Mouse (Mus musculus) midbrain, embryonic 12.5 days (tissue): ENCODE data around the gene Foxd1. TPM values are rescaled to one million over a fixed set of nuclear protein-coding genes. Genes with fewer than 3 reads are reported as not detected.

Experiments used
- ATAC-seq: fragments of 200-750 bp; cut with Nextera tagmentation; 2 replicates; pipeline ENCODE4 v1.8.0; 2017; ENCODE audit warnings: low read depth, moderate TSS enrichment, moderate library complexity; ENCODE audit not compliant: low FRiP score
- H3K27ac ChIP-seq: fragments of 300-500 bp; sonication (generic); replicated peaks from 2 replicates; pipeline ENCODE4 v1.5.1; 2016; ENCODE audit warnings: mild to moderate bottlenecking
- H3K27me3 ChIP-seq: fragments of 300-500 bp; sonication (generic); 2 replicates; pipeline ENCODE4 v1.6.1; 2016; ENCODE audit warnings: mild to moderate bottlenecking
- H3K36me3 ChIP-seq: fragments of 300-500 bp; sonication (generic); 2 replicates; pipeline ENCODE4 v1.6.1; 2016
- H3K4me1 ChIP-seq: fragments of 300-500 bp; sonication (generic); 2 replicates; pipeline ENCODE4 v1.6.1; 2016
- H3K4me2 ChIP-seq: fragments of 300-500 bp; sonication (generic); replicated peaks from 2 replicates; pipeline ENCODE4 v1.6.1; 2016; ENCODE audit warnings: mild to moderate bottlenecking, moderate library complexity
- H3K4me3 ChIP-seq: fragments of 300-500 bp; sonication (generic); 2 replicates; pipeline ENCODE4 v1.5.1; 2016; ENCODE audit warnings: mild to moderate bottlenecking
- H3K9ac ChIP-seq: fragments of 300-500 bp; sonication (generic); replicated peaks from 2 replicates; pipeline ENCODE4 v1.6.1; 2016; ENCODE audit warnings: mild to moderate bottlenecking, moderate library complexity
- H3K9me3 ChIP-seq: fragments of 300-500 bp; sonication (generic); 2 replicates; pipeline ENCODE4 v1.6.1; 2016; ENCODE audit warnings: mild to moderate bottlenecking
- WGBS: fragments of 180-500 bp; shearing (Covaris S2); methylation state at CpG from one replicate; pipeline ENCODE4 v1.1.7; 2016; 5-methylcytosine and 5-hydroxymethylcytosine counted together
- polyA plus RNA-seq: library from polyadenylated mRNA; unstranded; fragments of >200 nt; fragmentation: Nextera tagmentation; extraction: Ambion mirVana; gene quantifications from 2 replicates; pipeline ENCODE4 v1.2.1, GENCODE M21; 2016

Foxd1 gene
- polyA plus RNA-seq, 1 experiment from 2014 or later: 6.0 TPM

GRCm38 (mm10) chr13:98366469-98367275, 12.6 kb downstream of the Foxd1 start:
- Histone ChIP-seq H3K4me2 (peak overlapping the region; percentile 40), H3K4me3 (peak overlapping the region; percentile 27), H3K9me3 (no peaks in the 10 kb centered on the region), H3K36me3 (no peaks in the 10 kb centered on the region), H3K27me3 (peaks cover 89% of the 10 kb centered on the region), H3K27ac (no peak overlapping the region), H3K9ac (no peak overlapping the region; the same call in 1 of the 2 replicates), H3K4me1 (peaks cover 9% of the 10 kb centered on the region)
- no peak for ATAC-seq
- WGBS: under 1% methylated on average over 43 of the region's 43 CpGs

- Histone ChIP-seq H3K4me3 (no peak overlapping the region), H3K9me3 (no peaks in the 10 kb centered on the region), H3K27me3 (peaks cover 89% of the 10 kb centered on the region), H3K4me1 (peaks cover 9% of the 10 kb centered on the region), H3K36me3 (no peaks in the 10 kb centered on the region), H3K9ac (no peak overlapping the region), H3K27ac (no peak overlapping the region), H3K4me2 (no peak overlapping the region)
- WGBS: 12% methylated on average over 3 of the region's 3 CpGs
- no peak for ATAC-seq
These were observed 13.6 kb downstream of the Foxd1 start for GRCm38 (mm10) chr13:98367601-98368000.

- 6% methylated on average over 6 of the region's 6 CpGs for WGBS
- Histone ChIP-seq H3K4me3 (no peak overlapping the region), H3K9me3 (no peaks in the 10 kb centered on the region), H3K4me2 (no peak overlapping the region), H3K27me3 (peaks cover 89% of the 10 kb centered on the region), H3K9ac (no peak overlapping the region), H3K36me3 (no peaks in the 10 kb centered on the region), H3K27ac (no peak overlapping the region), H3K4me1 (peaks cover 9% of the 10 kb centered on the region)
- no peak for ATAC-seq
These were observed 15.0 kb downstream of the Foxd1 start for GRCm38 (mm10) chr13:98369046-98369445.

- 67% methylated on average over 8 of the region's 8 CpGs for WGBS
- Histone ChIP-seq H3K4me1 (no peaks in the 10 kb centered on the region), H3K4me2 (no peak overlapping the region), H3K27ac (no peak overlapping the region), H3K9me3 (no peaks in the 10 kb centered on the region), H3K4me3 (no peak overlapping the region), H3K9ac (no peak overlapping the region), H3K27me3 (peaks cover 61% of the 10 kb centered on the region), H3K36me3 (no peaks in the 10 kb centered on the region)
- ATAC-seq: no peak
These were observed 20.5 kb downstream of the Foxd1 start for GRCm38 (mm10) chr13:98374560-98374959.

GRCm38 (mm10) chr13:98374979-98375378, 20.9 kb downstream of the Foxd1 start:
- Histone ChIP-seq H3K4me2 (no peak overlapping the region), H3K9ac (no peak overlapping the region), H3K9me3 (no peaks in the 10 kb centered on the region), H3K36me3 (no peaks in the 10 kb centered on the region), H3K4me3 (no peak overlapping the region), H3K27me3 (peaks cover 57% of the 10 kb centered on the region), H3K4me1 (no peaks in the 10 kb centered on the region), H3K27ac (no peak overlapping the region)
- 56% methylated on average over 3 of the region's 3 CpGs for WGBS
- no peak for ATAC-seq

GRCm38 (mm10) chr13:98377746-98378145, 23.7 kb downstream of the Foxd1 start:
- H3K4me2 ChIP-seq: no peak overlapping the region
- H3K36me3 ChIP-seq: no peaks in the 10 kb centered on the region
- 93% methylated on average over 3 of the region's 3 CpGs for WGBS
- no peak overlapping the region for H3K9ac ChIP-seq
- H3K4me3 ChIP-seq: no peak overlapping the region
- peaks cover 33% of the 10 kb centered on the region for H3K27me3 ChIP-seq
- ATAC-seq: no peak
- no peaks in the 10 kb centered on the region for H3K4me1 ChIP-seq
- no peak overlapping the region for H3K27ac ChIP-seq
- 0 out of 2 replicates have a peak, but pooled peaks cover 5% of the 10 kb centered on the region for H3K9me3 ChIP-seq

GRCm38 (mm10) chr13:98382751-98383150, 28.7 kb downstream of the Foxd1 start:
- Histone ChIP-seq H3K4me2 (no peak overlapping the region), H3K9me3 (0 out of 2 replicates have a peak, but pooled peaks cover 5% of the 10 kb centered on the region), H3K36me3 (no peaks in the 10 kb centered on the region), H3K4me3 (no peak overlapping the region), H3K4me1 (no peaks in the 10 kb centered on the region), H3K27ac (no peak overlapping the region), H3K9ac (no peak overlapping the region), H3K27me3 (peaks cover 13% of the 10 kb centered on the region)
- WGBS: 86% methylated on average over 4 of the region's 4 CpGs
- no peak for ATAC-seq

GRCm38 (mm10) chr13:98383911-98384498, 30.0 kb downstream of the Foxd1 start:
- peaks cover 25% of the 10 kb centered on the region for H3K27me3 ChIP-seq
- 0 out of 2 replicates have a peak, but pooled peaks cover 5% of the 10 kb centered on the region for H3K9me3 ChIP-seq
- no peak for ATAC-seq
- no peak overlapping the region for H3K9ac ChIP-seq
- H3K4me3 ChIP-seq: no peak overlapping the region
- H3K4me2 ChIP-seq: no peak overlapping the region
- H3K4me1 ChIP-seq: no peaks in the 10 kb centered on the region
- no peak overlapping the region for H3K27ac ChIP-seq
- no peaks in the 10 kb centered on the region for H3K36me3 ChIP-seq
- 87% methylated on average over 16 of the region's 16 CpGs for WGBS

- H3K4me3 ChIP-seq: no peak overlapping the region
- WGBS: 78% methylated on average over 2 of the region's 2 CpGs
- 0 out of 2 replicates have a peak, but pooled peaks cover 5% of the 10 kb centered on the region for H3K9me3 ChIP-seq
These were observed 31.8 kb downstream of the Foxd1 start for GRCm38 (mm10) chr13:98385877-98386276.

GRCm38 (mm10) chr13:98389092-98389491, 35.0 kb downstream of the Foxd1 start:
- no peak overlapping the region for H3K4me2 ChIP-seq

More at GRCm38 (mm10) chr13:98385877-98386276, 31.8 kb downstream of the Foxd1 start:
- Histone ChIP-seq H3K9ac (no peak overlapping the region), H3K27me3 (peaks cover 44% of the 10 kb centered on the region), H3K4me2 (no peak overlapping the region), H3K27ac (no peak overlapping the region), H3K36me3 (no peaks in the 10 kb centered on the region), H3K4me1 (peaks cover 6% of the 10 kb centered on the region)
- ATAC-seq: no peak

GRCm38 (mm10) chr13:98390363-98390762, 36.3 kb downstream of the Foxd1 start:
- peaks cover 13% of the 10 kb centered on the region for H3K4me1 ChIP-seq
- H3K27ac ChIP-seq: no peak overlapping the region
- ATAC-seq: no peak
- 5% methylated on average over 6 of the region's 6 CpGs for WGBS
- H3K4me2 ChIP-seq: peak overlapping the region; percentile 85
- no peak overlapping the region for H3K9ac ChIP-seq
- H3K4me3 ChIP-seq: peak overlapping the region; percentile 45
- no peaks in the 10 kb centered on the region for H3K36me3 ChIP-seq
- H3K27me3 ChIP-seq: peaks cover 79% of the 10 kb centered on the region
- no peaks in the 10 kb centered on the region for H3K9me3 ChIP-seq

More at GRCm38 (mm10) chr13:98389092-98389491, 35.0 kb downstream of the Foxd1 start:
- H3K27ac ChIP-seq: no peak overlapping the region
- no peak for ATAC-seq
- peaks cover 13% of the 10 kb centered on the region for H3K4me1 ChIP-seq
- no peaks in the 10 kb centered on the region for H3K36me3 ChIP-seq
- H3K9me3 ChIP-seq: no peaks in the 10 kb centered on the region
- no peak overlapping the region for H3K9ac ChIP-seq
- H3K27me3 ChIP-seq: peaks cover 74% of the 10 kb centered on the region
- 61% methylated on average over 1 of the region's 1 CpGs for WGBS
- no peak overlapping the region for H3K4me3 ChIP-seq
